Mouse (Mus musculus): ENCODE results near the gene Rtn4ip1. TPM values are rescaled to one million over a fixed set of nuclear protein-coding genes. Genes with fewer than 3 reads are reported as not detected.
"Not testable (repeated sequence)": the region's sequence is repeated elsewhere in the genome, so short reads cannot be mapped to it uniquely, and the experiment has no call there.

Rtn4ip1 gene
- total RNA-seq, 2 experiments from 2014 or later: 49.5 to 50.5 TPM

DNA sequence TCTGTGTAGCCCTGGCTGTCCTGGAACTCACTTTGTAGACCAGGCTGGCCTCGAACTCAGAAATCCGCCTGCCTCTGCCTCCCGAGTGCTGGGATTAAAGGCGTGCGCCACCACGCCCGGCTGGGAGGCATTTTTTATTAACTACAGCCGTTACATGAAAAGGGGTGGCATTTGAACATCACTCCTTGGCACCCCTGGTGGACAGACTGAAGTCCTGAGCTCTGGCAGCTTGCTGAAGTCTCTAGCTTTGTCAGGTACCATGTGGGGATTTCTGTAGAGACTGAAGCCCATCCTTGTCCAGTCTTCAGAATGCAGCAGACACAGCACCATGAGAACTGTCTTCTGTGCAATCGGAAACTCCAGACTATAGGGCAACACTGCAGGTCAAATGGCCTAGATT is 24.2 kb downstream of the Rtn4ip1 start:
- intact Hi-C loops (cut with DNase I): not testable (repeated sequence)

DNA sequence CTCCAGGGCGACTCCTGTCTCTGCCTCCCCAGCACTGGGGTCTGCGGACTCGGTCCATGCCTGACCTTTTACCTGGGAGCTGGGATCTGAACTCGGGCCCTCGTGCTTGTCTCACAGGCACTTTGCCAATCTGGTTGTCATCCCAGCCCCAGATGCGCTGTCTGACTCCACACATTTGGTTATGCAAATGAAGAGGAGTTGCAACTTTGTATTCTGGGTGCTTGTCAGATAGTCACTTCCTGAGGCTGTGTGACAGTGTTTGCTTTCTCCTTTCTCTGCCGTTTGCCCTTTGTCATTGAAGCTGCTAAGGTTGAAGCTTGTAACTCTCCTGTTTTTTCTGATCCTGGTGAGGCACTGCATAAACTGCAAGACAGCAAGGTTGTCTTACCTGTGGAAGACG is 26.1 kb downstream of the Rtn4ip1 start:
- DNase-seq: no peak
- intact Hi-C loops (cut with DNase I): no loop called here

More for the DNA sequence above, 24.2 kb downstream of the Rtn4ip1 start:
- not testable (repeated sequence) for DNase-seq

DNA sequence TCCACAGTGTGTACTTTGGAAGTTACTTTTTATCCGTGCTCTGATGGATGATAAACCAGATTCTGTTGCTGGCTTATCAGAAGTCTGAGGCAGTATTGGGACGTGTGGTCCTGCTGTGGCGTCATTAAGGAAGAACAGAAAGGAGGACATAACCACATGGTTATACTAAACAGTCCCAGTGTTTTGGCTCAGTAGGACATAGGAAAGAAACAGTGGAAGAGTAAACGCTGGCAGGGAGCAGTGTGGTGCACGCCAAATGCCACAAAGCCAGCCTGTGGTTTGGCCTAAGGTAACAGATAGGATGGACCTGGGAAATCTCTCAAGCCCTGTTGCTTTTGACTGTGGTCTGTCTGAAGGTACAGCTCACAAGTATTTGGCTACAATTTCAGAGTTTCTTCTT is 27.0 kb downstream of the Rtn4ip1 start:
- intact Hi-C loops (cut with DNase I): no loop called here
- DNase-seq: no peak

DNA sequence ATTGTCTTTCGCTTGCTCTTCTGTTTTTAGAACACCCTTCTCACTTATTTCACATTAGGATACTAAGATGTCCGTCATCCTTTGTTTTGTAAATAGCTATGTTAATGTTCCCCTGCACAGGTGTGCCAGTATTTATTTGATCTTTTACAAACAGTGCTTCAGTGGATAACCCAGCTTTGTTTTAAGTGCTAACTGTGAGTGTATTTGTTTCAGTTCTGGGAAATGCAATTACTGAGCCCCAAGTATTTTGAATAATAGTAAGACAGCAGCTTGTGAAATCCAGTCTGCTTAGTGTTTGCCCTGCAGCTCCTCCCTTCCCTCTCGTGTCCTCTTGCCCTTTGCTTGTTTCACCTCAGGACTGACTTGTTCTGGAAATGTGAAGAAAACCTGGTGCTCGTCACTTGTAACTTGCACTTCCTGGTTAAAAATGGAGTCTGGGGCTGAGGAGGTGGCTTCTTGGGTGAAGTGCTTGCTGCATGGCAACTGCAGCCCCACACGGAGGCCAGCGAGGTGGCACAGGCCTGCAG is 37.6 kb downstream of the Rtn4ip1 start:
- no peak for DNase-seq

DNA sequence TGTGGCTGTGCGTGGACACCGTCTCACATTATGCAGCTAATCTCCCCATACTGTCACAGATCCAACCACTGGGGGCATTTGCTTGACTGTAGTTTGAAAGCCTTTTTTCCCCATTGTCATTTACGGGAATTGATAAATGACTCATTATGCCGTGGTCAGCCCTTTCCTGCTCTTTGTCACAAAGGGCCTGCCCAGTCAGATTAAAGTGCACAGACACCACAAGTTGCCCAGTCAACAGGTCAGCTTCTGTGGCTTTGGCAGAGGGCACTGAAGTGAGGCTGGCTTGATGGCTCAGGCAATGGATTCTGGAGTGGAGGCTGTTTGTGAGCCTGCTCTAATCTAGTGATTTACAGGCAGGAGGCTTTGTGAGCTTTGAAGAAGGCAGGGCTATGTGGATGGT is 42.1 kb downstream of the Rtn4ip1 start:
- intact Hi-C loops (cut with DNase I): no loop called here
- DNase-seq: no peak

More for the DNA sequence above, 37.6 kb downstream of the Rtn4ip1 start:
- intact Hi-C loops (cut with DNase I): no loop called here

DNA sequence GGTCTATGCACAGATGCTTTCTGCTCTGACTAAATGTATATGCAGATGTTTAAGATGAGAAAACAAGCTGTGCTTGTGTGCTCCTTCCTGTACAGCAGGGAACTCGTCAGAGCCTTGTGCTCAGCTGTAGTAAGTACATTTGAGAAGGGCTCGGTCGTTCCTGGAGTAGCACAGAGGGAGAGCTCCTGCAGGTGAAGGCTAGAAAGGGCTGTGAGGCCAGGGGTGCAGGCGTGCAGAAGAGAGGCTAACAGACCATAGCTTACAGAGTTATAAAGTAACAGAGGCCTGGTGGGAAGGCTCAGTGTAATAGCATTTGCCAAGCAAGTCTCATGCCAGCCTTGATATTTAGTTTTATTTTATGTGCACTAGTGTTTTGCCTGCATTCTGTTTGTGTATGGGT is 43.8 kb downstream of the Rtn4ip1 start:
- intact Hi-C loops (cut with DNase I): no loop called here
- no peak for DNase-seq

DNA sequence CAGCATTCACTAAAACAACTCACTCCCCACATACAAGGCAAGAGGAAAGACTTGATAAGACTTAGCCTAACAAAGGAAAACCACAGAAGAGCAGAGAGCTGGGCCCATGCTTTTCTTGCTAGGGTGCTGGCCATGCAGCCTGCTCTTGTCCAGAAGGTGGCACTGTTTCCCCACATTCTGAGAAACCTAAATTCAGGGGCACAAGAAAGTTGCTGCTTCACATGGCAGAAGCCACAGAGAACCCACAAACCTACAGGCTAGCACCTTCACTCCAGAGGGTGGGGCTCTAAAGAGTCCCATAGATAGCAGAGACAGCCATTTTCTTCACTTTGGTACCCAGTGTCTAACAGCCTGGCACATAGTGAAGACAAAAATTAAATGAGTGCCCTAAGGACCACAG is 52.3 kb downstream of the Rtn4ip1 start:
- DNase-seq: peak; percentile 53 to 75
- intact Hi-C loops (cut with DNase I): loop anchor here (1.0 to 10.0 kb wide), 5 partner anchors 49 to 281 kb away; no protein-coding TSS in a partner anchor

DNA sequence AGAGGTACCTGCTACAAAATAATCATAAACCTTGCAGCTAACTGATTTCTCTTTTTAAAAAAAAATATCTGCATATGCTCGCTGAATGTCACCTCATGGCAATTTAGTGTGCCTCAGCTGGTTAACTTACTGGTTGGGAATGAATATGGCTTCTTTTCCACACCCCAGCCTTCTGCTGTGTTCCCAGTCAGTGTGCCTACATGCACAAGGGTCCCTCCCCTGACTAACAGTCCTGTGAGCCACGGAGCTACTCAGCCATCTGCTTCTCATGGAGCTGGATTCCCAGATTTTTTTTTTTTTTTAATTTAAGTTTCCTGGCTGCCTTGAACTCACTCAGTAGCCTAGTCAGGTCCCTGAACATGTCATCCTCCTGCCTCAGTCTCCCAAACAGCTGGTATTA is 63.3 kb downstream of the Rtn4ip1 start:
- no peak for DNase-seq
- intact Hi-C loops (cut with DNase I): no loop called here

DNA sequence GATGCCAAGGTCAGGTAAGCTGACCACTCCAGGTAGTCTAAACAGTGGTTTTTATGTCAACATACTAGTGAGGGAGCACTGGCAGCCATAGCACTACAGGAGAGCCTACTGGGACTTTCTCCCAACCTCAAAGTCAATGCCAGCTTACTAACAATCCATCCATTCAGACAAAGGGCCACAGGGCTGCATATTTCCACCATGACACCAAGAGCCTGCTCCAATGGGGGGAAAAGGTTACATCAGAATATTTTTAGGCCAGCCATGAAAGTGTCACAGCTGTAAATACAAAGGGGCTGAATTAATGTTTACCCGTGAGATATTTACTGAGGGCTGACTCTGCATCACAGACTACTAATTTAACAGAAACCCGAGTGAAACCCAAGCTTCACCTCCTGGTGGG is 71.6 kb downstream of the Rtn4ip1 start:
- intact Hi-C loops (cut with DNase I): no loop called here
- DNase-seq: no peak

DNA sequence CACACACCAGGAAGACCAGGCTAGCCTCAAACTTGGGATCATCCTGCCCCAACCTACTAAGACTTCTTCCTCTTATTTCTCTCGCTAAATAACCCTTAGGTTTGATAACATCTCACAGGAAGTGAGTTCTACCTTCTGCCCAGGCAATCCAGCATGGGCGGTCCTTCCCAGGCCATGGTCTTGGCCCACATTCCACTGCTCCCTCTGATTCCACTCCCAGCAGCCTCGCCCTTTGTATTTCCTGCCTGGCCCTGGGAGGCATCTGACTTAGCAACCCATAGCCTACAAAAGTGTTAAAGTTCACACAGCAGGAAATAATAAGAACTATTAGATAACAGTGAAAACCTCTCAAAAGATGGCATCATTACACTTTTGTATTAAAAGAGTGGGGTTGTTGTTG is 75.7 kb downstream of the Rtn4ip1 start:
- DNase-seq: peak; percentile 20 to 36
- intact Hi-C loops (cut with DNase I): no loop called here

DNA sequence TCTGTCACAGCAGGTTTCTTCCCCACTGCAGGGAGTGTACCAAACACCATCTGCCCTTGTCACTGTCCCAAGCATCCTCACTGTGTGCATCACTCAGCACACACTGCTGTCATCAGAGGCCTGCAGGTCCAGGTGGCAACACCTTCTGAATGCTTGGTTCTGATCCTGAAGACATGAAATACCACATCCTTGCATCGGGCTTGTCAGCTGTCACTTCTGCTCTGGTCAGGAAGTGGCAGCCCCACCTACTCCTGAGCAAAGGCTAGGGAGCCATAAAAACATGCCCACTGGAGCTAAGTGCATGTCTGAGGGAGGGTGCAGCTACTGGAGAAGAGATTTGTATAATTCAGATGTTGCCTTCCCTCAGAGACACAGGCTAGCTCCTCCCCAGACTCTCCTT is 78.5 kb downstream of the Rtn4ip1 start:
- DNase-seq: no peak

DNA sequence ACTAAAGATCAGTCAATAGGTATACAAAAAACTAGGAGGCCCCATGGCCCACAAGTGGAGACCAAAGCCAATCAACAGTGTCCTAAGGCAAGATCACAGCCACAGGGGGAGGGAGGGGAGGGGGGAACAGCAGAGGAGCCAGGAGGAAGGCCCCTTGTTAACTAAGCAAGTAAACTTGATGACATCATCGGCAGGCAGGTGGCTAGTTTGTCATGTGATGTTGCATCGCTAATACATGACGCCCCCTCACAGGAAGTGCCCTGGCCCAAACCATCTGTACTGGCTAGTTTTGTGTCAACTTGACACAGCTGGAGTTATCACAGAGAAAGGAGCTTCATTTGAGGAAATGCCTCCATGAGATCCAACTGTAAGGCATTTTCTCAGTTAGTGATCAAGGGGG is 79.1 kb downstream of the Rtn4ip1 start:
- DNase-seq; intact Hi-C loops (cut with DNase I): not testable (repeated sequence)

More for the DNA sequence above, 78.5 kb downstream of the Rtn4ip1 start:
- intact Hi-C loops (cut with DNase I): no loop called here

DNA sequence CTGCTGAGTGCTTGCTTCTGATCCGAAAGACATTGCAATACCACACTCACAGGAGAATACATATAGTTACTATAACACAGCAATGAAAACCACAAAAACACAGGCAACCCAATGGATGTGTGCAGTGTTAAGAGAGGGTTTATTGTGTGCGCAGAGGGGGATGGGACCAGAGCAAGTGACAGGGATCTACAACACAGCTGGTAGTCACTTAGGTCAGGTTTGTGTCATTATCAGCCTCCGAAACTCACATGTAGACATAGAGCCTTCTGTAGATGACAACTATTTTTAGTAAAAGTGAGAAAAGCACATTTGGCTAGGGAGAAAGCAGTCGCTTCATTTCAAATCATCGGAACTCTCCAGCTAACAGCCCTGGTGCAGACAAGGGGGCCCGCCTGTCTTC is 80.9 kb downstream of the Rtn4ip1 start:
- intact Hi-C loops (cut with DNase I): no loop called here
- no peak for DNase-seq

DNA sequence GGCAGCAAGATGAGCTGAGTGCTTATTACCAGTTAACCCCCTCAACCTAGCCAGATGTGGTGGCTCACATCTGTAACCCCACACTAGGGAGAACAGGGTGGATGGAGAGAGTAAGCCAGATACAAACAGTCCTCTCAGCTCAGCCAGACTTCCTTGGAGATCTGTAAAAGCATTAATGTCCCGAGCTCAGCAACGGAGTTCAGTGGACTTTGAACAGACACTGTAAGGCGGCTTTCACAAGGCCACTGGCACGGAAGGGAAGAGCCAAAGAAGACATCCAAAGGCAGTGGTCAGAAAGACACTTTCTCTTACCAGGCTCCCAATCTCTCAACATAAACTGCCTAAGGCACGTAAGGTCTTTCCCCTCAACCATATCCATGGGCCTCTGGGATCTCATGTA is 81.6 kb downstream of the Rtn4ip1 start:
- intact Hi-C loops (cut with DNase I): no loop called here
- no peak for DNase-seq

DNA sequence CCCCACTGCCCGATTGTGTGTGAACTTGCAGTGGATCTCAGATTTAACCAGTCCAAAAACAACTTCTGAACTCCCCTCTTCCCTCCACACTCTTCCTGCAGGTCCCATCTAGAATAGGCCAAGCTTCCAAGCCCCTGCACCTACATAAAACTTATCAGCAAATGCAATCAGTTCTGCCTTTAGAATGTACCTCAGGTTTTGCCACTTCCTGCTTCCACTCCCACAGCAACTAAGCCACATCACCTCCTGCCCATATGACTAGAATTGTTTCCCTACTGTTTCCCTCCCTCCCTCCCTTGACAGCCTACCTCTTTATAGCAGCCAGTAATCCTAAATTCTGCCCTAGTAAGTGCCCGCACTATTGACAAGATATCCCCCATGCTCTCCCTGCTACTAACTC is 82.3 kb downstream of the Rtn4ip1 start:
- no peak for DNase-seq
- intact Hi-C loops (cut with DNase I): no loop called here

DNA sequence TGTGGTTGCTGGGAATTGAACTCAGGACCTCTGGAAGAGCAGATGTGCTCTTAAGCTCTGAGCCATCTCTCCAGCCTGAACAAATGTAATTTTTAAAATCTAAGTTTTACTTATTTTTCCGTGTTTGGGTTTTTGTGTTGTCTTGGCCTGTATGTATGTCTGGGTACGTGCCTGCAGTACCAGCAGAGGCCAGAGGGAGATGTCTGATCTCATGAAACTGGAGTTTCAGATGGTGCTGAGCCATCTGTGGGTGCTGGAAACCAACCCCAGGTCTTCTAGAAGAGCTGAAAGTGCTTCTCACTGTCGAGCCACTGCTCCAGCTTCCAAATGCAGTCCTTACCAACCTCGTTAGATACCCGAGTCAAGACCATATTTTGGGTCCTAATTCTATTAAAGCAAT is 89.7 kb downstream of the Rtn4ip1 start:
- DNase-seq: no peak
- intact Hi-C loops (cut with DNase I): no loop called here

DNA sequence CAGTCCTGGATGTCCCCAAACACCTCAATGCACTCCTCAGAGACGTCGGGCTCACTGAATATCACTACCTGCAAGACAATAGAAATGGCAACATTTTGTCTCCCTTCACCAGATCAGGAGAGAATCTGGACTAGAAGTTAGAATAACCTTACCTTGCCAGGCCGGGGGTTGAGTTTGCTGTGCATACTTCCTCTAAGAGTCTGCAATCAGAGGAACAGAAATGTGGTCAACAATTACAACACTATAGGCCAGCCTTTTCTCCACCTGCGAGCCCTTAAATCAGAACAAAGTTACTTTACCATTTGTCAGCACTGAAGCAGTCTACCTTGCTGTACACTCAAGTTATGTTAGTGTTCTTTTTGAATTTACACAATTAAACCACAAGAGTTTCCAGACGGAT is 90.9 kb downstream of the Rtn4ip1 start:
- intact Hi-C loops (cut with DNase I): no loop called here
- no peak for DNase-seq

DNA sequence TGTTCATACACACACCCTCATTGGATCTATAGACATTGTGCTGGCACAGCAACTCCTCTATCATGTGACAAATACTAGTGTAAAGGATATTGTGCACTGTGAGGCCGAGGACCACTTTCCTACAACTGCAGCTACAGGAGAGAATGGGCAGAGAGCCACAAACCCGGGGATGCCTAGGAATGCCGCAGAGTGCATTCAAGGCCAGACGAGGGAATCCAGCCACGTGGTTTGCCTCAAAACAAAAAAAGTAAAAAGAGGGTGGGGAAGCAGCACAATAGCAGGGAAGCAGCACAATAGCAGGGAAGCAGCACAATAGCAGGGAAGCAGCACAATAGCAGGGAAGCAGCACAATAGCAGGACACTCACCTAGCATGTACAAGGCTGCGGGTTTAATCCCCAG is 91.6 kb downstream of the Rtn4ip1 start:
- peak in 1 of 2 experiments; percentile 14 for DNase-seq
- intact Hi-C loops (cut with DNase I): no loop called here

DNA sequence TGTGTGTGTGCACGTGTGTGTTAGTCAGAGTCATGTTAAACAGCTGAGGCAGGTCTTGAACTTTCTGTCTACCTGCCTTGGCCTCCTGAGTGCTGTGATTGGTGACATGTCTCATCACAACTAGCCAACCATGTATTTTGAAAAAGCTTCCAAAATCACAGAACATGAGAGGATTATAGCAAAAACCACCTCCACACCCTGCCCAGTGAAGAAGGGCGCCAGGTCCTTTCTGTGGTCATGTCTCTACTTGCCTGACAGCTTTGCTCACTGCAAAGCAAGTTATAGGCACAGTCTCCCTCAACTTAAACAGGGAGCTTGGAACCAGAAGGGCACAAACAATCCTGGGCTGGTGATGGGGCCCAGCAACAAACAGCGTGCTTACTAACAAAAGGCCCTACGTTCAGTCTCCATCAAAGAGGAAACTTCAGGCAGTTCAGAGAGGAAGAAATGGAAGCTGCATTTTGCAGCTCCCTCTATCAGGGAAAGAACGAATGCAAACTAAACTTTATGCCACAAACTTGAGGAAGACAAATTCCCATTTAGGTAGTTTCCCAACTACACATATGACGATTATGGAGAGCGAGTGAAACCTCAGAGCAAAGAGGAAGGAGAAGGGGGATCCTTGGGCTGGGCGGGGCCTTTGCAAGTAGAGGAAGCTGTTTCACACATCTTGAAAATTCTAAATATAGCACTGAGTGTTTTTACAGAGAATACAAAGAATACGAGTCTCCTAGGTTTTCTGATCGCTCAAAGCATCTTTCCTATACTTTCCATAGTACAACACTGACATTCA is 94.4 kb downstream of the Rtn4ip1 start:
- DNase-seq: no peak
- intact Hi-C loops (cut with DNase I): no loop called here

DNA sequence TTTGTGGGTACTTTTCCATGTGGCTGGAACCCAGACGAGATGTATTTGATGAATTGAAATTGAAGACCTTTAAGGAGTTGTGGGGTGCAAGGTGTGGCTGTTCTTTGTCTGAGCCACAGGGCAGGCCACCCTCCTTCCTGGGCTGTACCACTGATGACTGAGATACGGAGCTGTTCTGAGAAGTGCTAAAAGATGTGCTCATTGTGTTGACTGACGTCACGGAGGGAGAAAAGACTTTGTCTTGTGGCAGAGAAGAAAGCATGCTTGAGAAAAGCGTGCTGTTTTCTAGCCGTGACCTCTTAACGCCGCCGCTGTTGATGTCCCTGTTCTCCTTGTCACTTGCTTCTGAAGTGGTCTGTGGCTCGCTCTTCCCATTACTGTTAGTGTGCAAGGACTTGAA is 95.7 kb downstream of the Rtn4ip1 start:
- no peak for DNase-seq

DNA sequence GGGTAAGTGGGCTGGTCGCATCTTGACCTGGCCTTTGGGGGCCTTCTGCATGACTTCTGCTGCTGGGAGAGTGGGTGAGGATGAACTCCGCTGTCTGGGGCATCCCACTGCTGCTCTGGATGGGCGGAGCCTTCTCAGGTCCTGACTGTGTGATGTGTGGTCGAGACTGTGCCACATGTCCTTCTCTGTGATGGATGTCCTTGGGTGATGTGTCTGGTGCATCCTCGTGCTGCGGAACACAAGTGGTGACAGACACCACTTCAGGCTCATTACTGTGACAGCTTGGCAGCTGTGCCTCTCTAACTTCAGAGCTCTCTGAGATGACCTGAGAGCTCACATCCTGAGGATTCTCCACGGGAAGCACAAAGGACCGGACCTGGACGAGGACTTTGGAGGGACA is 96.4 kb downstream of the Rtn4ip1 start:
- no peak for DNase-seq
- intact Hi-C loops (cut with DNase I): no loop called here

More for the DNA sequence above, 95.7 kb downstream of the Rtn4ip1 start:
- intact Hi-C loops (cut with DNase I): no loop called here

DNA sequence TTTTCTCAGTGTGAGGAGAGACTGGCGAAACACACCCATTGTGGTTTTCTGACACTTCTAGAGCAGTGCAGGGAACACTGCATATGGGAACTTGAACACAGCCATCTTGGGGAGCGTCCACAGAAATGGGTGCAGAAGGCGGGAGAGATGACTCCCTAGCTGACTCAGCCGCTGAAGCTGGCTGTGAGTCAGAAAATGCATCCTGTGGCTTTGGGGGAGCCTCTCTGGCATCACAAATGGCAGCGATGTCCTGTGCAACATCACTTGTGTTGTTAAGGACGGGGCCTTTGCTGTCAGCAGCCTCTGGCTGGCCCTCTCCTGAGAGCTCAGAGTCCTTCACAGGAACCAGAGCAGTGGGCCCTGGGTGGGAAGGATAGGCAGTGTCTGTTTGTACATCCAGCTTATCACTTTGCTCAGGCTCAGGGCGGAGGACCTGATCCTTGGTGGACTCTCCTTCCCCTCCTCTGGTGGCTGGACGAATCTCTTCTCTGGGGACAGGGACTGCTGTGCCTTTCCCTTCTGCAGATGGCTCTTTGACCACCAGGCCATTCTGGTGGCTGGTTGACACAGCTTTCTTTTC is 97.0 kb downstream of the Rtn4ip1 start:
- DNase-seq: no peak

More for the DNA sequence above, 97.0 kb downstream of the Rtn4ip1 start:
- intact Hi-C loops (cut with DNase I): no loop called here
